Mouse (Mus musculus) CH12.LX (cell line): ENCODE measurements at regions not wholly inside any gene's neighbourhood (a gene's known extent, or its start where the extent isn't known, plus 50 kb on each side); places are given as distances from the start of the nearest gene placed in this dataset.

ENCODE experiments used
- DNase-seq: peaks from one replicate; pipeline ENCODE4 v3.0.0-alpha.2; 2013; ENCODE audit errors: extremely low read depth
- H3K27ac ChIP-seq: 2 replicates; pipeline ENCODE4 v1.5.1; 2012; ENCODE audit warnings: low read depth, mild to moderate bottlenecking, control low read depth, moderate library complexity; ENCODE audit not compliant: insufficient read depth
- H3K27me3 ChIP-seq: replicated peaks from 2 replicates; pipeline ENCODE3; 2012; ENCODE audit warnings: inconsistent platforms
- H3K36me3 ChIP-seq, 2 experiments: replicated peaks in 1 of 2; 2 replicates each; pipeline versions ENCODE3 to v1.6.1; 2012; ENCODE audit warnings: inconsistent platforms in 1 of 2, low read length in 1 of 2, mild to moderate bottlenecking in 1 of 2, mixed read lengths in 1 of 2, moderate library complexity in 1 of 2; ENCODE audit not compliant: control insufficient read depth in 1 of 2, insufficient read depth in 1 of 2
- H3K4me1 ChIP-seq, 2 experiments: 2 replicates each; pipeline ENCODE4 v1.6.1; 2012; ENCODE audit warnings: inconsistent platforms in 1 of 2, moderate library complexity in 1 of 2; ENCODE audit not compliant: insufficient read depth in 2 of 2, control insufficient read depth in 1 of 2
- H3K4me2 ChIP-seq: 2 replicates; pipeline ENCODE4 v1.6.1; 2012; ENCODE audit warnings: low read depth, mild to moderate bottlenecking, control low read depth; ENCODE audit not compliant: poor library complexity, insufficient read depth, severe bottlenecking
- H3K4me3 ChIP-seq, 3 experiments: fragments of 150-350 bp in 1 of 3; sonication (generic) in 1 of 3; replicated peaks in 1 of 3; 2 replicates each; pipeline versions ENCODE3 to v1.5.1; 2011 to 2012; ENCODE audit warnings: low read depth in 2 of 3, low read length in 2 of 3, mild to moderate bottlenecking in 2 of 3, moderate library complexity in 2 of 3, control low read depth in 1 of 3, improper control_type of control experiment in 1 of 3, inconsistent platforms in 1 of 3, mixed read lengths in 1 of 3; ENCODE audit not compliant: poor library complexity in 1 of 3
- H3K79me2 ChIP-seq: replicated peaks from 2 replicates; pipeline ENCODE4 v1.6.1; 2012; ENCODE audit warnings: mild to moderate bottlenecking, moderate library complexity; ENCODE audit not compliant: control insufficient read depth, poor library complexity, insufficient read depth, severe bottlenecking; ENCODE audit errors: extremely low read depth
- H3K9ac ChIP-seq: 2 replicates; pipeline ENCODE4 v1.6.1; 2012; ENCODE audit warnings: low read depth, mild to moderate bottlenecking, control low read depth, moderate library complexity; ENCODE audit not compliant: insufficient read depth
- H3K9me3 ChIP-seq: replicated peaks from 2 replicates; pipeline ENCODE3; 2012; ENCODE audit warnings: low read length, inconsistent platforms, mixed read lengths
- CHD2 ChIP-seq: IDR thresholded peaks from 2 replicates; pipeline ENCODE4 v1.6.1; 2011; ENCODE audit warnings: low read length, improper control_type of control experiment
- E2F4 ChIP-seq: IDR thresholded peaks from 2 replicates; pipeline ENCODE4 v1.6.1; 2011; ENCODE audit warnings: low read depth, low read length, improper control_type of control experiment; ENCODE audit not compliant: insufficient replicate concordance
- ELF1 ChIP-seq: IDR thresholded peaks from 2 replicates; pipeline ENCODE4 v1.6.1; 2014; ENCODE audit warnings: low read depth, mild to moderate bottlenecking, inconsistent platforms, low read length, improper control_type of control experiment
- EP300 ChIP-seq: IDR thresholded peaks from 2 replicates; pipeline ENCODE4 v1.6.1; 2011; ENCODE audit warnings: low read length, improper control_type of control experiment
- ETS1 ChIP-seq: conservative IDR thresholded peaks from 2 replicates; pipeline ENCODE4 v1.6.1; 2012; ENCODE audit warnings: low read depth, mild to moderate bottlenecking, inconsistent platforms, low read length, improper control_type of control experiment, moderate library complexity
- HCFC1 ChIP-seq: IDR thresholded peaks from 2 replicates; pipeline ENCODE4 v1.6.1; 2012; ENCODE audit warnings: low read depth, mild to moderate bottlenecking, inconsistent platforms, low read length, improper control_type of control experiment
- JUND ChIP-seq: conservative IDR thresholded peaks from 2 replicates; pipeline ENCODE4 v1.6.1; 2011; ENCODE audit warnings: low read depth, low read length, improper control_type of control experiment
- MYC ChIP-seq: IDR thresholded peaks from 2 replicates; pipeline ENCODE4 v1.6.1; 2011; ENCODE audit warnings: low read depth, mild to moderate bottlenecking, improper control_type of control experiment, low read length
- NRF1 ChIP-seq: IDR thresholded peaks from 2 replicates; pipeline ENCODE4 v1.6.1; 2014; ENCODE audit warnings: low read depth, mild to moderate bottlenecking, inconsistent platforms, low read length, improper control_type of control experiment, moderate library complexity
- POLR2A ChIP-seq: IDR thresholded peaks from 2 replicates; pipeline ENCODE4 v1.6.1; 2011; ENCODE audit warnings: low read depth, mild to moderate bottlenecking, improper control_type of control experiment, low read length
- RCOR1 ChIP-seq: conservative IDR thresholded peaks from 2 replicates; pipeline ENCODE4 v1.6.1; 2012; ENCODE audit warnings: low read depth, mild to moderate bottlenecking, inconsistent platforms, low read length, improper control_type of control experiment
- SIN3A ChIP-seq: IDR thresholded peaks from 2 replicates; pipeline ENCODE4 v1.6.1; 2012; ENCODE audit warnings: low read length, improper control_type of control experiment, inconsistent platforms
- SMC3 ChIP-seq: IDR thresholded peaks from 2 replicates; pipeline ENCODE4 v1.6.1; 2011; ENCODE audit warnings: low read depth, low read length, improper control_type of control experiment
- TBP ChIP-seq: conservative IDR thresholded peaks from 2 replicates; pipeline ENCODE4 v1.6.1; 2011; ENCODE audit warnings: low read depth, low read length, improper control_type of control experiment
- TCF12 ChIP-seq: IDR thresholded peaks from 2 replicates; pipeline ENCODE4 v1.6.1; 2014; ENCODE audit warnings: low read depth, mild to moderate bottlenecking, inconsistent platforms, low read length, improper control_type of control experiment
- USF1 ChIP-seq: IDR thresholded peaks from 2 replicates; pipeline ENCODE4 v1.6.1; 2014; ENCODE audit warnings: low read depth, mild to moderate bottlenecking, inconsistent platforms, low read length, improper control_type of control experiment
- ZC3H11A ChIP-seq: IDR thresholded peaks from 2 replicates; pipeline ENCODE4 v1.6.1; 2012; ENCODE audit warnings: low read depth, mild to moderate bottlenecking, inconsistent platforms, low read length, improper control_type of control experiment
- ZMIZ1 ChIP-seq: IDR thresholded peaks from 2 replicates; pipeline ENCODE4 v1.6.1; 2012; ENCODE audit warnings: low read depth, mild to moderate bottlenecking, inconsistent platforms, low read length, improper control_type of control experiment
- ZNF384 ChIP-seq: IDR thresholded peaks from 2 replicates; pipeline ENCODE4 v1.6.1; 2012; ENCODE audit warnings: low read depth, low read length, improper control_type of control experiment, inconsistent platforms
- dilution Hi-C: fragments of 300-500 bp; cut with MboI; formaldehyde crosslinking; loops from 2 replicates; pipeline ENCODE4 v1.14.3; 2020; ENCODE audit warnings: low sequenced_read_pairs; ENCODE audit not compliant: extremely low pct_unique_long_range_greater_than_20kb, extremely low pct_ligation_motif_present
- in situ Hi-C: fragments of 300-500 bp; cut with MboI; formaldehyde crosslinking; loops from 3 replicates; pipeline ENCODE4 v1.14.3; 2019; ENCODE audit warnings: low sequenced_read_pairs, low pct_ligation_motif_present, low pct_unique_long_range_greater_than_20kb, mixed read lengths

- dilution Hi-C loops, result no loop called here
- Histone ChIP-seq H3K4me1 (no peaks in the 10 kb centered on the region), H3K27me3 (no peaks in the 10 kb centered on the region), H3K36me3 (no peaks in the 10 kb centered on the region), H3K9me3 (no peaks in the 10 kb centered on the region), H3K27ac (no peak overlapping the region), H3K79me2 (no peaks in the 10 kb centered on the region), H3K4me3 (no peak overlapping the region), H3K9ac (no peak overlapping the region), H3K4me2 (no peak overlapping the region)
- DNase-seq, result no peak
- TF ChIP-seq NRF1 (no peak), TCF12 (no peak), POLR2A (no peak), ZNF384 (no peak), RCOR1 (no peak), ETS1 (no peak), ELF1 (no peak), ZC3H11A (no peak), SIN3A (no peak), EP300 (no peak)
- in situ Hi-C loops, result no loop called here
Observed at GRCm38 (mm10) chr3:99573977-99574373, 311.2 kb upstream of the Spag17 start.

GRCm38 (mm10) chr3:99602679-99603078 lies 282.5 kb upstream of the Spag17 start:
- Histone ChIP-seq H3K27ac (no peak overlapping the region), H3K9me3 (no peaks in the 10 kb centered on the region)
- TF ChIP-seq ZMIZ1, result no peak
- no peak for TF ChIP-seq SMC3
- no peak for TF ChIP-seq CHD2
- TF ChIP-seq, all 38 proteins: peak for 0
- no peak overlapping the region for H3K4me2 ChIP-seq
- H3K27me3 ChIP-seq, result no peaks in the 10 kb centered on the region
- H3K4me3 ChIP-seq, result no peak overlapping the region
- no peak for DNase-seq
- no peak overlapping the region for H3K9ac ChIP-seq
- H3K36me3 ChIP-seq, result no peaks in the 10 kb centered on the region
- H3K79me2 ChIP-seq, result no peaks in the 10 kb centered on the region
- dilution Hi-C loops, result no loop called here
- H3K4me1 ChIP-seq, result no peaks in the 10 kb centered on the region
- in situ Hi-C loops, result no loop called here

GRCm38 (mm10) chr3:99632309-99632708 lies 252.9 kb upstream of the Spag17 start:
- in situ Hi-C loops, result no loop called here
- no peaks in the 10 kb centered on the region for H3K27me3 ChIP-seq
- H3K4me1 ChIP-seq, result no peaks in the 10 kb centered on the region
- H3K79me2 ChIP-seq, result no peaks in the 10 kb centered on the region
- H3K9me3 ChIP-seq, result no peaks in the 10 kb centered on the region
- no peak overlapping the region for H3K9ac ChIP-seq
- TF ChIP-seq JUND, result no peak
- no peak for TF ChIP-seq MYC
- no peak for TF ChIP-seq TBP
- no peak for TF ChIP-seq HCFC1
- no peak for TF ChIP-seq TCF12
- TF ChIP-seq E2F4, result no peak
- TF ChIP-seq ETS1, result no peak
- TF ChIP-seq USF1, result no peak
- no peaks in the 10 kb centered on the region for H3K36me3 ChIP-seq
- no peak for DNase-seq
- H3K4me3 ChIP-seq, result no peak overlapping the region
- no peak overlapping the region for H3K4me2 ChIP-seq
- dilution Hi-C loops, result no loop called here
- no peak overlapping the region for H3K27ac ChIP-seq
